Mouse (Mus musculus): ENCODE results near the gene Mea1.

Gene Mea1

GRCm38 (mm10) chr17:46678416-46678815 lies at the start of gene Mea1:
Gene Mea1 (plus strand): TSS chr17:46678793.
- no peak for ATAC-seq (ENCODE audit: insufficient number of reproducible peaks, low FRiP score, low TSS enrichment)

- no peak for ATAC-seq (ENCODE audit: insufficient number of reproducible peaks, low FRiP score, low TSS enrichment)
Observed at GRCm38 (mm10) chr17:46629685-46630441, 48.7 kb upstream of the Mea1 start.

DNA sequence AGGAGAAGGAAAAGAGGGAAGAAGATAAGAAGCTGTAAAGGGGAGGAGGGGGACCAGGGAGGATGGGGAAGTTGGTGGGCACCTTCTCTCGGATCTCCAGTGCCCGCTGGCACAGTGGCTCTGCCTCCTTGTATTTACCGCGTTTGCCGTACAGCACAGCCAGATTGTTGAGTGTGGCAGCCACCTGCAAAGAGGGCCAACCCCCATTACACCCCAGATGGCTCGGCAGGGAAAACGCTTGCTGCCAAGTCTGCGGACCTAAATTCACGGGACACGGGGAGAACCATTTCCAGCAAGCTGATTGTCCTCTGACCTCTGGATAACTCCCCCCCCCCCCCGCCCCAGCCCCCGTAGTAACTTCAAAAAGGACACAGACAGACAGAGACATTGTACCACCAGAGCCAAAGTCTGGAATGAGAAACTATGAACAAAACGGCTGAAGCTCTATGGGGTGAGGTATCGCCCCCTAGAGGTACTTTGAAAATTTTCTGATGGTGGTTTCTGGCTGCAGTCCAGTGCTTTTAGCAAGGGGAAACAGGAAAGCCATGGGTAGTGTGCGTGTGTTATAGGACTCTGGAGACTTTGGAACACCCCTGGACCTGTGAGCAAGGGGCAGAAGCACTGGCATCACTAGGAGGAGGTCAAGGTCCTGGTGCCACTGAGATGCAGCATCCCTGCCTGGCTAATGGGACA lies 41.6 kb upstream of the Mea1 start:
- peak; percentile 27; the same call in 1 of the 2 replicates for ATAC-seq (ENCODE audit: insufficient number of reproducible peaks, low FRiP score, low TSS enrichment)

GRCm38 (mm10) chr17:46639929-46640328 lies 38.7 kb upstream of the Mea1 start:
- no peak for ATAC-seq (ENCODE audit: insufficient number of reproducible peaks, low FRiP score, low TSS enrichment)

- no peak for ATAC-seq (ENCODE audit: insufficient number of reproducible peaks, low FRiP score, low TSS enrichment)
Observed at GRCm38 (mm10) chr17:46642060-46642459, 36.5 kb upstream of the Mea1 start.

GRCm38 (mm10) chr17:46644152-46644805 lies 34.3 kb upstream of the Mea1 start:
- ATAC-seq (ENCODE audit: insufficient number of reproducible peaks, low FRiP score, low TSS enrichment): no peak

DNA sequence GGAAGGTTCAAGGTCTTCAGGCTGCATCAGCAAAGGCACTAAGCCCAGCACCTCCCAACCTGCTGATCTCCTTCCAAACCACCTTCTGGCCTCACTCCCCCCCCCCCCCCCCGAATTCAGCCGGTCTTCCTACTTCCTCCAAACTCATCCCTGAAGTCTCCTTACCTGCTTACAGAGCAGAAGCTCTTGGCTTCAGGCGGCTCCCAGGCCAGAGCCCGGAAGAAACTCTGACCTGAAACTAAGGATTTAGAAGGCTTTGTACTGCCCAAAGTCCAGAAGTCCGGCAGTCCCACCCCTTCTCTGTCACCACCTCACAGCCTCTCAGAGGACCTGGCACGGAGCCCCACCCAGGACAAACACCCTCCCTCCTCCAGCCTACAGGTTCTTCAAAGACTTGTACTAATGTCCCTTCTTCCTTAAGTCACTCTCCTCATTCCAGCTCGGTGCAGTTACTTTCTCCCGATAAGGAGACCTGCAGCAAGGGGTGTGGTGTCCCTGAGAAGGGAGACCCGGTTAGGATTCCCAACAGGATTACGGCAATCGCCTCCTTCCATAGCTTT lies 33.6 kb upstream of the Mea1 start:
- ATAC-seq (ENCODE audit: insufficient number of reproducible peaks, low FRiP score, low TSS enrichment): no peak

DNA sequence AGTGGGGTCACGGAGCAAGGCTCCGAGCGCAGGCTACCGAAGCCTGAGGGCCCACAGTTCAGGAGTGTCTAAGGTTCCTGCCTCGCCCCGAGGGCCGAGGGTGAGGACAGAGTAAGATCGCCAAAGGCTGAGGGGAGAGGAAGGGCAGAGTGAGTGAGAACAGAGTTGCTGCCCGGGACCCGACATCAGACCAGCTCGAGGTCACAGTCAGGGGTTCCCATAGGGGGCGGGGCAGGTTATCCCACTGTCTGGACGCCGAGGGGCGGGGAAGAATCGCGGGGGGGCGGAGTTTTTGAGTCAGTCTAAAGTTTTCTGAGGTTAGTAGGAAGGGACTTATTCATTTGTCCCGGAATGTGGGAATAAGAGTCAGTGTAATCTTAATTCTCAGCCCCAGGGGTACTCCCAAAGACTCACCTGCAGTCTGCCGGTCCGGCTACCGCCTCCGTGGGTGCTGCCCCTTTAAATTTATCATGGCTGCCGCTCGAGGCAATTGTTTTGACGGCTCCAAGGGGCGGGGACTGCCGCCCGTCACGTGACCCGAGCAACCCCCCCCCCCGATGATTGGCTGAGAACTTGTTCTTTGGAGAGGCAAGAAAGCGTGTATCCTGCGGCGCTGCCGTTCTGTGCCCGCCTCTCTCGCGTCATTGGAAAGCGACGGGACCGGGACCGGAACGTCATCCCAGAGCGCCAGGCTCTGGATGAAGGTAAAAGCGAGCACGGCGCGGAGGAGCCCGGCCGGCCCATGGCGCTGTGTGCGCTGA lies 32.9 kb upstream of the Mea1 start, which contains the start of the genes Klc4 and Mrpl2:
Klc4 (minus strand) TSS at position 462 of the 761 bp plus-strand sequence.
Mrpl2 (plus strand) TSS at position 669 of the 761 bp plus-strand sequence.
- peak; percentile 50 for ATAC-seq (ENCODE audit: insufficient number of reproducible peaks, low FRiP score, low TSS enrichment)

GRCm38 (mm10) chr17:46646322-46646662 lies 32.3 kb upstream of the Mea1 start:
- ATAC-seq (ENCODE audit: insufficient number of reproducible peaks, low FRiP score, low TSS enrichment): no peak

- ATAC-seq (ENCODE audit: insufficient number of reproducible peaks, low FRiP score, low TSS enrichment): no peak
Observed at GRCm38 (mm10) chr17:46647279-46647678, 31.3 kb upstream of the Mea1 start.

DNA sequence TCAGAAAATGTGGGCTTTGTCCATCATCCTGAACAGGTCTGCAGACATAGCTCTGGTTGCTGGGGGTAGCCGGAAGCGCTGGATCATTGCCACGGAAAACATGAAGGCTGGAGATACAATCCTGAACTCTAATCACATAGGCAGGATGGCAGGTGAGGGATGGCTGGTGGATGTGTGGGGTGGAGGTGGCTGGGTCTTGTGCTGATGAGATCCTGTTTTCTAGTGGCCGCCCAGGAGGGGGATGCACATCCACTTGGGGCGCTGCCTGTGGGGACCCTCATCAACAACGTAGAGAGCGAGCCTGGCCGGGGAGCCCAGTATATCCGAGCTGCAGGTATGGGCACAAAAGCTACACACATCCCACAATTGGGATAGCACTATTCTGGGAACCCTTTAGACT lies 30.2 kb upstream of the Mea1 start:
- no peak for ATAC-seq (ENCODE audit: insufficient number of reproducible peaks, low FRiP score, low TSS enrichment)

DNA sequence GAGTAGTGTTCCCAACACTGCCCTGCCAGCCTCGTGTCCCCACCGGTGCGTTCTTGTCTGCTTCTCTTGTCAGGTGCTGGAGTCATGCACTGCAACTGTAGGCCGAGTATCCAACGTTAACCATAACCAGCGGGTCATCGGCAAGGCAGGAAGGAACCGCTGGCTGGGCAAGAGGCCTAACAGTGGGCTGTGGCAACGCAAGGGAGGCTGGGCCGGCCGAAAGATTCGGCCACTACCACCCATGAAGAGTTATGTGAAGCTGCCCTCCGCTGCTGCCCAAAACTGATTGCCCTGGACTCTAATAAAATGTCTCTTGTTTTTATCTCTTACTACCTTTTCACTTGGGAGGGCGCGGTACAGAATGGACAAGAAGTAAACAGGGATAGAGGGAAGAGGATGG lies 28.8 kb upstream of the Mea1 start:
- no peak for ATAC-seq (ENCODE audit: insufficient number of reproducible peaks, low FRiP score, low TSS enrichment)

DNA sequence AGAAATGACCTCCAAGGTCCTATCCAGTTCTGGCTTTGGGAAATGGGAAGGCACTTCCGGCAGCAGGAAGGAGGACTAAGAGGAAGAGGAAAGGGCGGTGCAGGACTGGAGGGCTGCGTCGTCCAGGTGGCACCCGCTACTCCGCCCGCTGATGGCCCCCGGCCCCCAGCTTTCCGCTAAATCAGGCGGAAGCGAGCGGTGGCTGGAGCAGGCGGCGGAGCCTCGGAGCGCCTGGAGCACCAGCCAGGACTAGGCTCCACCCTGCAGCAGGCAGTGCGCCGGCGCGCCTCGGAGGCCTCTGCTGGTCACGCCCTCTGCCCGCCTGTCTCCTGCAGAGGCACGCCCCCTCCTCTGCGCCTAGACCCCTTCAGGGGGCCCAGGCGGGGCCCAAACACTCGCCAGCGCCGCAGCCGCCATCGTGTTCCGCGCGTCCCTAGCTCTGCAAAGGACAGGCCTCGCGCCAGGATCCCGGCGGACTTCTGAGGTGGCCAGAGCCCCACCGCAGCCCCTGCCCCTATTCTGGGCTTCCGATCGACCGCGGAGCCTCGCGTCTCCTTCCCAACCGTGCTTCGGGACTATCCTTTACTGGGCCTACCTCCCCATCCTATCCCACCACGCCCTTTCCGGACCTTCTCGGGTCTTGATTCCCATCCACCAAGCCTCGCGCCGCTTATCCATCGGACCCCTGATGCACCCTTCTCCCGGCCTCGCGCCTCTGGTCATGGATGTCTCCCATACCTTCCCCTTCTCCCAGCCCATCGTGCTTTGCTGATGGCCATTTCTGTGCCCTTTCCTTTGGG lies 28.2 kb upstream of the Mea1 start, which contains the start of gene Cul7:
Cul7 (plus strand) TSS at position 106 of the 800 bp plus-strand sequence.
- ATAC-seq (ENCODE audit: insufficient number of reproducible peaks, low FRiP score, low TSS enrichment): peak; percentile 74

GRCm38 (mm10) chr17:46651292-46651691 lies 27.3 kb upstream of the Mea1 start:
- ATAC-seq (ENCODE audit: insufficient number of reproducible peaks, low FRiP score, low TSS enrichment): no peak

DNA sequence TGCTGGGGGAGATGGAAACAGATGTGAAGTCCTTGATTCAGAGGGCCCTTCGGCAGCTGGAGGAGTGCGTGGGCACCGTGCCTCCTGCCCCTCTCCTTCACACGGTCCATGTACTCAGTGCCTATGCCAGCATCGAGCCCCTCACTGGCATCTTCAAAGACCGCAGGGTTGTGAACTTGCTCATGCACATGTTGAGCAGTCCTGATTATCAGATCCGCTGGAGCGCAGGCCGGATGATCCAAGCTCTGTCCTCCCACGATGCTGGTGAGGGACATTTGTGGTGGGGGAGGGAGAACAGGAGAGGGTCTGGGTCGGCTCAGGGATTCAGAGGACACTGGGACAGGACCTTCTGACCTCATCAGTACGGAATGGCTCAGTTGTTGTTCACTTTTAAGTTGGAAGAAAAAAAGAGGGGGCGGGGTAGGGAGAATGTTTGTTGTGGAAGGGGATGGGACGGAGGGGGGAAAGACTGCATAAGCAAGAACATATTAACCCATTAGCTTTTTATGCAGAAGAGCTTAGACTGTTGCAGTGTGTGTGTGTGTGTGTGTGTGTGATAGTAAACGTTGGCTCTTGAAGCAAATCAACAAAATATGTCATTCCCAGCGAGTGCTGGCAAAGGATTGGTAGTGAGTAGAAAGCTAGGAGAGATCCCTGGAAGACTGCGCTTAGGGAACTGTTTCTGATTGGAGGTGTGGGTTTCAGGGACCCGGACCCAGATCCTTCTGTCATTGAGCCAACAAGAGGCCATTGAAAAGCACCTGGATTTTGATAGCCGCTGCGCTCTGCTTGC lies 26.6 kb upstream of the Mea1 start:
- no peak for ATAC-seq (ENCODE audit: insufficient number of reproducible peaks, low FRiP score, low TSS enrichment)

GRCm38 (mm10) chr17:46656054-46656453 lies 22.5 kb upstream of the Mea1 start:
- no peak for ATAC-seq (ENCODE audit: insufficient number of reproducible peaks, low FRiP score, low TSS enrichment)

- peak; percentile 59; the same call in 1 of the 2 replicates for ATAC-seq (ENCODE audit: insufficient number of reproducible peaks, low FRiP score, low TSS enrichment)
Observed at GRCm38 (mm10) chr17:46661351-46661750, 17.2 kb upstream of the Mea1 start.

DNA sequence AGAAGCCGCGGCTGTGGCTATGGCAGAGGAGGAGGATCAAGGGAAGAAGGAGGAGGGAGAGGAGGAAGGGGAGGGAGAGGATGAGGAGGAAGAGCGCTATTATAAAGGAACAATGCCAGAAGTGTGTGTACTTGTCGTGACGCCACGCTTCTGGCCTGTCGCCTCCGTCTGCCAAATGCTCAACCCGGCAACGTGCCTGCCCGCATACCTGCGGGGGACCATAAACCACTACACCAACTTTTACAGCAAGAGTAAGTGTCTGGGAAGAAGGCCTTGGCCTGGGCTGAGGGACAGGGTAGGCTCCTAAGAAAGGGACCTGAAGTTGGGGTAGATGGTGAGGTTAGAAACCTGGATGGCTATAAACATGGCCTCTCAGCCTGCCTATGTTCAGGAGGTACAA lies 16.6 kb upstream of the Mea1 start:
- no peak for ATAC-seq (ENCODE audit: insufficient number of reproducible peaks, low FRiP score, low TSS enrichment)

DNA sequence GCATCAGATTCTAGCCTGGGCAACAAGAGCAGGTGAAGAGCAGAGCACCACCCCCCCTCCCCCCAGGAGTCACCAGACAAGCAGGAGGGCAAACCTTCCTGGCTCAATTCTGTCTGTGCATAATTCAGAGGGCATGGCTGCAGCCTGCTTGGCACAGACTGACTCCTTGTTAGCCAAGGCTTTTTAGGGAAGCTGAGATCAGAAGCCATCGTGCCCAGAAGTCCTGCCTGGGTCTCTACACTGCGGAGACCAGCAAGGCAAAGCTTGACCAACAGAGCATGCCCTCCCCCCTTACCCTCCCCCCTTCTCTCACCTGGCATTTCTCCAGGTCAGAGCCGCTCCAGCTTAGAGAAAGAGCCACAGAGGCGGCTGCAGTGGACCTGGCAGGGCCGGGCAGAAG lies 15.9 kb upstream of the Mea1 start:
- peak; percentile 71 for ATAC-seq (ENCODE audit: insufficient number of reproducible peaks, low FRiP score, low TSS enrichment)

Measured in cerebellum, adult (tissue).